Mouse (Mus musculus) forebrain, embryonic 14.5 days (tissue): ENCODE measurements at regions not wholly inside any gene's neighbourhood (a gene's known extent, or its start where the extent isn't known, plus 50 kb on each side); places are given as distances from the start of the nearest gene placed in this dataset.
A peak's percentile ranks its signal among the peaks of the same experiment; 100 is the strongest.

Source experiments
- ATAC-seq: fragments of 200-750 bp; cut with Nextera tagmentation; 2 replicates; pipeline ENCODE4 v1.8.0; 2017; ENCODE audit warnings: mild to moderate bottlenecking, moderate library complexity
- DNase-seq: peaks from one replicate; pipeline ENCODE4 v3.0.0-alpha.2; 2015; ENCODE audit warnings: low spot score
- H3K27ac ChIP-seq: fragments of 300-500 bp; sonication (generic); 2 replicates; pipeline ENCODE4 v1.5.1; 2014; ENCODE audit warnings: low read depth, mild to moderate bottlenecking, control low read depth, low read length, moderate library complexity
- H3K27me3 ChIP-seq: fragments of 300-500 bp; sonication (generic); replicated peaks from 2 replicates; pipeline ENCODE4 v1.6.1; 2014; ENCODE audit warnings: low read length, control low read depth, mixed read lengths; ENCODE audit not compliant: control insufficient read depth, insufficient read depth
- H3K36me3 ChIP-seq: fragments of 300-500 bp; sonication (generic); 2 replicates; pipeline ENCODE4 v1.6.1; 2014; ENCODE audit warnings: low read length, control low read depth; ENCODE audit not compliant: control insufficient read depth, insufficient read depth
- H3K4me1 ChIP-seq: fragments of 300-500 bp; sonication (generic); 2 replicates; pipeline ENCODE4 v1.6.1; 2014; ENCODE audit warnings: antibody characterized with exemption, low read length, control low read depth; ENCODE audit not compliant: control insufficient read depth, insufficient read depth
- H3K4me2 ChIP-seq: fragments of 300-500 bp; sonication (generic); 2 replicates; pipeline ENCODE4 v1.6.1; 2014; ENCODE audit warnings: mild to moderate bottlenecking, control low read depth, low read length
- H3K4me3 ChIP-seq: fragments of 300-500 bp; sonication (generic); 2 replicates; pipeline ENCODE4 v1.5.1; 2014; ENCODE audit warnings: low read depth, low read length, control low read depth
- H3K9ac ChIP-seq: fragments of 300-500 bp; sonication (generic); 2 replicates; pipeline ENCODE4 v1.6.1; 2014; ENCODE audit warnings: mild to moderate bottlenecking, low read length, control low read depth, moderate library complexity
- H3K9me3 ChIP-seq: fragments of 300-500 bp; sonication (generic); replicated peaks from 2 replicates; pipeline ENCODE4 v1.6.1; 2016; ENCODE audit warnings: low read length, control low read depth, mixed read lengths; ENCODE audit not compliant: control insufficient read depth
- WGBS: fragments of 180-500 bp; shearing (Covaris S2); extraction: QIAGEN DNeasy Blood & Tissue Kit; methylation state at CpG from one replicate; pipeline ENCODE4 v1.1.7; 2014; 5-methylcytosine and 5-hydroxymethylcytosine counted together

DNA sequence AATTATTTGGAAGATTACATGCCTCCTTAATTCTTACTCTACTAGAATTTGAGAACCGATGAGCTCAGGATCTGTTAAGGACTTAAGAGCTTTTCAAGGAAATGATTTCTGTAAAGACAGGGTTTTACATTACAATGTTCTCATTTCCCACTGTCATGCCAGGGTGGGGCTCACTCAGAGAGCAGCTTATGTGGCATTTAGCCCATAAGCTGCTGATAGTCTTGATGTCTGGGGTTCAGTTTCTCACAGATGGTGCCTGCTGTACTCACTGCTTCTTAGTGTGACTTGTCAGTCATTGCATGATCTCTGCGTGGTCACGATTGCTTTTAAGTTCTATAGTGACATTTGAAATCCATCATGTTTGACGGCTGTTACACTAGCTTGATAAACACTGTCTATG is 484.8 kb downstream of the Pcdh17 start:
- H3K4me2 ChIP-seq: no peak overlapping the region
- DNase-seq (peak; percentile 68), ATAC-seq (peak; percentile 82; the same call in 1 of the 2 replicates)
- no peaks in the 10 kb centered on the region for H3K9me3 ChIP-seq
- H3K9ac ChIP-seq: no peak overlapping the region
- no peaks in the 10 kb centered on the region for H3K27me3 ChIP-seq
- H3K27ac ChIP-seq: no peak overlapping the region
- no peaks in the 10 kb centered on the region for H3K4me1 ChIP-seq
- 56% methylated on average over 4 of the region's 4 CpGs for WGBS
- no peaks in the 10 kb centered on the region for H3K36me3 ChIP-seq
- no peak overlapping the region for H3K4me3 ChIP-seq

DNA sequence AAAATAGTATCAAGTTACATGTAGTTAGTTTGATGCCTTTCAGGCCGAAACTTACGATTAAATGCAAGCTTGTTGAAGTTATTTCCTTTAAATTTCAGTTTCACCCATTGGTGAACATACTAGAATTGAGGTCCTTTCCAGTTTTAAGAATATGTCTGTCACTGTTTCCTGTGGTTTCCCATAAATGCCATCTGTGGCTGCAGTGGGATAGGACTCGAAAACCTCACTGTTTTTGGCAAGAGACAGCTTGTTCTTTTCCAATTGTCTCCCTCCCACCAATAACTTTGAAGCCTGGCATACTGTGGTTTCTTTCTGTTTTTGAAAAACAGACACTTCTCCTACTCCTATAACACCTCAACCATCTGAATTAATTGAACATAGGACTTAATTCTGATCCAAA is 490.7 kb downstream of the Pcdh17 start:
- Histone ChIP-seq H3K9me3 (no peaks in the 10 kb centered on the region), H3K27me3 (no peaks in the 10 kb centered on the region), H3K9ac (no peak overlapping the region), H3K36me3 (no peaks in the 10 kb centered on the region), H3K4me2 (no peak overlapping the region), H3K27ac (no peak overlapping the region), H3K4me1 (no peaks in the 10 kb centered on the region), H3K4me3 (no peak overlapping the region)
- ATAC-seq: no peak
- peak; percentile 14 for DNase-seq
- 84% methylated on average over 3 of the region's 3 CpGs for WGBS

DNA sequence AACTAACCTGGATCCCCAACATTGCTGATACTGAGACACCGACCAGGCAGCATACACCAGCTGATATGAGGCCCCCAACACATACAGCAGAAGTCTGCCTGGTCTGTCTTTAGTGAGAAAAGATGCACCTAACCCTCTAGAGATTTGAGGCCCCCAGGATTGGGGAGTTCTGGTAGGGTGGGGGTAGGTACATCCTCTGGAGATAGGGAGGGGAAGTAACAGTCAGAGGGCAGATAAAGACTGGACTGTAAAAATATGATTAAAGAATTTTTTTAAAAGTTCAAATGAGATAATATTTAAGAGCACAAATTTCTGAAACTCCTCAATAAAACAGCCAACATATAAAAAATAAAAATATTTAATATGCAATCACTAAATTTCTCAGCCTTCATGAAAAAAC is 511.9 kb downstream of the Pcdh17 start:
- H3K27me3 ChIP-seq: no peaks in the 10 kb centered on the region
- WGBS: 100% methylated on average over 1 of the region's 1 CpGs
- H3K36me3 ChIP-seq: no peaks in the 10 kb centered on the region
- H3K27ac ChIP-seq: no peak overlapping the region
- H3K4me1 ChIP-seq: no peaks in the 10 kb centered on the region
- no peaks in the 10 kb centered on the region for H3K9me3 ChIP-seq
- DNase-seq (no peak), ATAC-seq (no peak)
- no peak overlapping the region for H3K4me3 ChIP-seq
- H3K9ac ChIP-seq: no peak overlapping the region
- no peak overlapping the region for H3K4me2 ChIP-seq

- DNase-seq (peak; percentile 54), ATAC-seq (peak; percentile 70; the same call in 1 of the 2 replicates)
- Histone ChIP-seq H3K27me3 (no peaks in the 10 kb centered on the region), H3K4me1 (no peaks in the 10 kb centered on the region), H3K9me3 (no peaks in the 10 kb centered on the region), H3K27ac (no peak overlapping the region), H3K36me3 (no peaks in the 10 kb centered on the region), H3K9ac (no peak overlapping the region), H3K4me2 (no peak overlapping the region), H3K4me3 (no peak overlapping the region)
- WGBS: 50% methylated on average over 4 of the region's 4 CpGs
Observed at GRCm38 (mm10) chr14:84987764-84988163, 544.4 kb downstream of the Pcdh17 start.

GRCm38 (mm10) chr14:85012384-85012783 is 569.0 kb downstream of the Pcdh17 start:
- Histone ChIP-seq H3K9me3 (no peaks in the 10 kb centered on the region), H3K9ac (no peak overlapping the region), H3K4me1 (no peaks in the 10 kb centered on the region), H3K4me2 (no peak overlapping the region), H3K4me3 (no peak overlapping the region), H3K27me3 (no peaks in the 10 kb centered on the region), H3K36me3 (no peaks in the 10 kb centered on the region), H3K27ac (no peak overlapping the region)
- 0 out of 2 replicates have a peak, but pooled peaks have one; percentile 50 for ATAC-seq
- DNase-seq: peak; percentile 50
